Mouse (Mus musculus): ENCODE results near the gene Tmem232.
"Not testable (repeated sequence)": the region's sequence is repeated elsewhere in the genome, so short reads cannot be mapped to it uniquely, and the experiment has no call there.

Tmem232 gene

DNA sequence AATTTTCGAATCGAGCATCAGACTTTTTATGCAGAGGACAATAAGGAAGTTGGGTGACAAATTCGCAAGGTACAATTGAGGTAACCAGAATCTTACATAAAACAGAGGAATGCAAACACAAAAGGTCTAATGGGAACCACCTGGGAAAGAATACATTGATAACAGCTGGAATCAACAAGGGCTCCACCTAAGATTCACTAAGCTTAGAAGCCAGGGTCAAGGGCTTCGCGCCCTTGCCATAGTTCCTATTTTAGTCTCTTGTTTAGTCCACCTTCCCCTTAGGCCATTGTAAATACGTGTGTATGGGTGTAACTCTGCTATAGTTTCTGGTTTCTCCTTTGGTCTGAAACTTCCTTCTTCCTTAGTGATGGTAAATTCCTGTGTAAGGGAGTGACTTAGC, 318.9 kb downstream of the Tmem232 start:
- not testable (repeated sequence) for DNase-seq (ENCODE audit: low spot score)

Measured in embryo, embryonic 10.5 days (tissue).